Mouse (Mus musculus) heart, postnatal 25 days (tissue): ENCODE measurements around the gene Msi2. TPM values are rescaled to one million over a fixed set of nuclear protein-coding genes. Genes with fewer than 3 reads are reported as not detected.

ENCODE experiments used
- DNase-seq: peaks from one replicate; pipeline ENCODE4 v3.0.0; 2022; ENCODE audit warnings: low spot score
- intact Hi-C: fragments of 180-260 bp; cut with DNase I; formaldehyde crosslinking; loops from one replicate; pipeline ENCODE4 v1.15.1; 2025
- total RNA-seq, 2 experiments: library from RNA; stranded (reverse); gene quantifications; 2 replicates each; pipeline ENCODE4 v1.2.3; 2021

Gene Msi2
- total RNA-seq, 2 experiments from 2014 or later, result 191 to 211 TPM

GRCm38 (mm10) chr11:88330799-88331198, 387.5 kb downstream of the Msi2 start:
- intact Hi-C loops, result no loop called here
- DNase-seq, result no peak

- intact Hi-C loops, result no loop called here
- no peak for DNase-seq
Measured at GRCm38 (mm10) chr11:88328813-88329595, 389.3 kb downstream of the Msi2 start.

- DNase-seq, result no peak
- intact Hi-C loops, result no loop called here
Measured at GRCm38 (mm10) chr11:88327016-88327415, 391.3 kb downstream of the Msi2 start.

GRCm38 (mm10) chr11:88318850-88319249, 399.5 kb downstream of the Msi2 start:
- intact Hi-C loops, result no loop called here
- no peak for DNase-seq

GRCm38 (mm10) chr11:88315393-88315792, 402.9 kb downstream of the Msi2 start:
- intact Hi-C loops, result no loop called here
- no peak for DNase-seq

GRCm38 (mm10) chr11:88314471-88314870, 403.8 kb downstream of the Msi2 start:
- intact Hi-C loops, result no loop called here
- no peak for DNase-seq

GRCm38 (mm10) chr11:88313512-88313911, 404.8 kb downstream of the Msi2 start:
- DNase-seq, result no peak
- intact Hi-C loops, result no loop called here

- no peak for DNase-seq
- intact Hi-C loops, result no loop called here
Measured at GRCm38 (mm10) chr11:88311606-88312005, 406.7 kb downstream of the Msi2 start.

- intact Hi-C loops, result no loop called here
Measured at GRCm38 (mm10) chr11:88310773-88311172, 407.5 kb downstream of the Msi2 start.

GRCm38 (mm10) chr11:88309059-88309700, 409.1 kb downstream of the Msi2 start:
- no peak for DNase-seq
- intact Hi-C loops, result no loop called here

More at GRCm38 (mm10) chr11:88310773-88311172, 407.5 kb downstream of the Msi2 start:
- no peak for DNase-seq

- DNase-seq, result no peak
- intact Hi-C loops, result no loop called here
Measured at GRCm38 (mm10) chr11:88307616-88308543, 410.4 kb downstream of the Msi2 start.

GRCm38 (mm10) chr11:88305759-88306158, 412.6 kb downstream of the Msi2 start:
- DNase-seq, result no peak
- intact Hi-C loops, result no loop called here

GRCm38 (mm10) chr11:88301619-88302018, 416.7 kb downstream of the Msi2 start:
- DNase-seq, result no peak
- intact Hi-C loops, result no loop called here

- DNase-seq, result no peak
- intact Hi-C loops, result loop anchor here (5.0 kb wide), 1 partner anchor 433 kb away; no protein-coding TSS in a partner anchor
Measured at GRCm38 (mm10) chr11:88299345-88299744, 419.0 kb downstream of the Msi2 start.

GRCm38 (mm10) chr11:88297526-88297925, 420.8 kb downstream of the Msi2 start:
- DNase-seq, result no peak
- intact Hi-C loops, result loop anchor here (5.0 kb wide), 1 partner anchor 435 kb away; no protein-coding TSS in a partner anchor

GRCm38 (mm10) chr11:88295298-88295697, 423.0 kb downstream of the Msi2 start:
- intact Hi-C loops, result loop anchor here (5.0 kb wide), 1 partner anchor 437 kb away; no protein-coding TSS in a partner anchor
- DNase-seq, result no peak

- DNase-seq, result no peak
- intact Hi-C loops, result loop anchor here (5.0 kb wide), 2 partner anchors 118 to 528 kb away; no protein-coding TSS in a partner anchor
Measured at GRCm38 (mm10) chr11:88294394-88294710, 424.0 kb downstream of the Msi2 start.

GRCm38 (mm10) chr11:88293631-88294393, 424.5 kb downstream of the Msi2 start, which contains the start of gene Ccdc182:
Gene Ccdc182, plus strand, starts transcription at chr11:88294058.
- DNase-seq, result no peak
- intact Hi-C loops, result loop anchor here (5.0 kb wide), 2 partner anchors 118 to 528 kb away; no protein-coding TSS in a partner anchor

GRCm38 (mm10) chr11:88291688-88292087, 426.6 kb downstream of the Msi2 start:
- no peak for DNase-seq
- intact Hi-C loops, result loop anchor here (5.0 kb wide), 2 partner anchors 121 to 531 kb away; no protein-coding TSS in a partner anchor
